Mouse (Mus musculus) macrophage (primary cell): ENCODE results near the gene Olfr1555-ps1. TPM values are rescaled to one million over a fixed set of nuclear protein-coding genes. Genes with fewer than 3 reads are reported as not detected.
"Not testable (repeated sequence)": the region's sequence is repeated elsewhere in the genome, so short reads cannot be mapped to it uniquely, and the experiment has no call there.

Experiments used
- H3K27ac ChIP-seq: fragments of 350-480 bp; formaldehyde crosslinking; 2 replicates; pipeline ENCODE4 v1.9.0; 2021
- H3K36me3 ChIP-seq: fragments of 350-480 bp; formaldehyde crosslinking; 2 replicates; pipeline ENCODE4 v1.9.0; 2021; ENCODE audit errors: inconsistent target
- H3K4me3 ChIP-seq: fragments of 350-480 bp; formaldehyde crosslinking; 2 replicates; pipeline ENCODE4 v1.9.0; 2021; ENCODE audit errors: inconsistent target
- H3K79me2 ChIP-seq: fragments of 350-480 bp; formaldehyde crosslinking; 2 replicates; pipeline ENCODE4 v1.9.0; 2021; ENCODE audit errors: inconsistent target
- WGBS: methylation state at CpG from one replicate; pipeline ENCODE4 v1.1.7; 2026; ENCODE audit warnings: inconsistent platforms; ENCODE audit not compliant: missing documents; 5-methylcytosine and 5-hydroxymethylcytosine counted together
- polyA plus RNA-seq: library from polyadenylated mRNA; stranded (reverse); fragments of 250-400 nt; gene quantifications from 3 replicates; pipeline ENCODE4 v1.2.4, GENCODE M21; 2018; ENCODE audit warnings: inconsistent platforms
- total RNA-seq, 78 experiments: library from RNA; depleted of rRNA; stranded (reverse); fragments of 250-400 nt; gene quantifications; 1 replicate in 9 of 78; 2 replicates in 24 of 78; 3 replicates in 43 of 78; 4 replicates in 2 of 78; pipeline ENCODE4 v1.2.4; 2018; ENCODE audit warnings: inconsistent platforms in 56 of 78

Gene Olfr1555-ps1
- not detected for total RNA-seq (2018; cell fraction: chromatin; rRNA removed)
- total RNA-seq (2018; cell fraction: cytosol; rRNA removed): not detected
- not detected for total RNA-seq (2018; cell fraction: nucleus; rRNA removed)
- polyA plus RNA-seq: not detected in 3 replicates

DNA sequence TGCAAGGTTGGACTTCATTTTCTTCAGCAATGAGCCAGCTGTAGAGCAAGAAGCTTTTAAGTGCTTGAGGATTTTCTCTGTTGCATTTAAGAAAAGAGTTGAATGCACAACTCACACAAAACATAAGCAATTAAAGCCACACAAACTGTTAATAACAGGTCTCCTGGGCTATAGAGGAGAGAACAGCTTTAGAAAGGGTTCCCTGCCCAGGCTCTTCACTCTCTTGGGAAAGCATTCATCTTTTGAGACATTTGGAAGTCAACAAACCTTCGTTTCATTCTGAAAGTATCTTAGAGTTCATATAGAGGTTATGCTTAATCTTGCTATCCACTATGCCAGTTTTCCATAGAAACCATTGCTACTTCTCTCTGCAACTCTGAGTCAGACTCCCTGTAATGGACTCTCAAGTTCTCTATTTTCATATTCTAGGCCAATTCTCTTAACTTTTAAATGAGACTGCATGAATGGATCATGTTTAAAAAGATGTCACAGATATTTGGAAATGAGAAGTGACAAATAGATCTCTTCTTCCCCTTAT, at the start of gene Olfr1555-ps1:
TSS of gene Olfr1555-ps1 (minus strand) at position 51 of the 538 bp plus-strand sequence.
- not testable (repeated sequence) for H3K79me2 ChIP-seq, H3K27ac ChIP-seq, H3K4me3 ChIP-seq, H3K36me3 ChIP-seq
- 17% methylated on average over 1 of the region's 1 CpGs for WGBS

DNA sequence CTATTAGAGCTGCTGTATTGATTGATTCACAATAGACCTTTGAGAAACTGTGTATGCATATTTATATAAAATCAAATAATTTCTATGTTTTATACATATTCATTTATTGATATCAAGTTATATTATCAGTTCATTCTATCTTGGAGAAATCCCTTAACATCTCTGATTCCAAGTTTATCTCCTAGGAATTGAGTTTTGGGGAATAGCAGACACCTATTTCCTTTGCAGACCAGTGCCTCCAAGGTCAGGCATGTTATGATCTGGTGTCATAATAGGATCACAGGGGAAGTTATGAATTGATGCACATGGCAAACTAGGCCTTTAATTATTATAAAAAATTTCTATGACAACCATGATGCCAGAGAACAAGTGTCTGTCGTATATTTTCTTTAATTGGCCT, 30.4 kb upstream of the Olfr1555-ps1 start, which contains the start of gene Olfr1431:
TSS of gene Olfr1431 (plus strand) at position 301 of the 400 bp plus-strand sequence.
- Histone ChIP-seq H3K79me2 (no peaks in the 10 kb centered on the region), H3K36me3 (no peaks in the 10 kb centered on the region), H3K27ac (no peak within 1 kb of the TSS), H3K4me3 (no peak within 1 kb of the TSS)
- 87% methylated on average over 1 of the region's 1 CpGs for WGBS

DNA sequence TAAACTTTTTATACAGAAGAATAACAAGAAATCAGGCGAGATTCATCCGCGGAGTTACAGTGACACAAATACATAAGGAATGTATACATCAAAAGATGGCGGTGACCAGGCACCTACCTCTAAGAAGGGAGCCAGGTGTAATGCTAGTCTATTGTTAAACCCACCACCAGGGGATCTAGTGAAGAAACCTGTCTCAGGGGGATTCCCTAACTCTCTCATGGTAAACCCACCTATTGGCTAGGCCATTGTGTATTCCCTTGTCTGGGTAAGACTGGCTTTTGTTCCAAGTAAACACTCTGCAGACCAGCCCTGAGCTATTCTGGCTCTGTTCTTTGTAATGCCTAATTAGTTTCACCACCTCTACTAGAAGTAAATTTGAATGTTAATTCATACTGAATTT, 29.2 kb upstream of the Olfr1555-ps1 start:
- not testable (repeated sequence) for H3K27ac ChIP-seq, H3K79me2 ChIP-seq, H3K36me3 ChIP-seq, H3K4me3 ChIP-seq
- WGBS: 80% methylated on average over 4 of the region's 4 CpGs

DNA sequence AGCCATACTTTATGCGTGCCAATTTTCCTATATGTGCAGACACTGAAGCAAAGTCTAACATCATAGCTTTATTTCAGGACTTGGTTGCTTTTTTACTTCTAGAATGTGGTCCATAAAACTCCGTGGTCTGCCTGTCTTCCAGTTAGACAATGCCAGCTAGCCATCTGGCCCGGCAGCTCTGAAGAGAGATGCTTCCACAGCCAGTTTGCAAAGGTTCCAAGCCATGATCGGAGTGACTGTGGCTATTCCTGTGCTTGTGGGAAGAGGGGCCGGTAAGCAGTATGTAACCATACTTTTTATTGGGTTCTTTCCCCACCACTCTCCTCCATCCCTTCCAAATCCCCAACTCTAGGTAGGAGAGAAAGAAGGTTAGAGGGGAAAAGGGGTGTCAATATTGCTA, 5.5 kb upstream of the Olfr1555-ps1 start:
- H3K79me2 ChIP-seq, H3K4me3 ChIP-seq, H3K36me3 ChIP-seq, H3K27ac ChIP-seq: not testable (repeated sequence)
- WGBS: 85% methylated on average over 4 of the region's 5 CpGs

DNA sequence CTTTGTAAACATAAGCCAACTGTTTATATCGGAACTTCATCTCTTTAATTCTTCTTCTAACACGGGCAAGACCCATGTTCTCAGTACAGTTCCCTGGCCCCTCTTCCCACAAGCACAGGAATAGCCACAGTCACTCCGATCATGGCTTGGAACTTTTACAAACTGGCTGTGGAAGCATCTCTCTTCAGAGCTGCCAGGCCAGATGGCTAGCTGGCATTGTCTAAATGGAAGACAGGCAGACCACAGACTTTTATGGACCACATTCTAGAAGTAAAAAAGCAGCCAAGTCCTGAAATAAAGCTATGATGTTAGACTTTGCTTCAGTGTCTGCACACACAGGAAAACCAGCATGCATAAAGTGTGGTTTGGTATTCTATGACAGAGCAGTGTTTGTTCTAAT, 24.5 kb downstream of the Olfr1555-ps1 start:
- Histone ChIP-seq H3K4me3 (no peak overlapping the region), H3K36me3 (no peaks in the 10 kb centered on the region), H3K79me2 (no peaks in the 10 kb centered on the region), H3K27ac (no peak overlapping the region)
- WGBS: 95% methylated on average over 3 of the region's 3 CpGs

DNA sequence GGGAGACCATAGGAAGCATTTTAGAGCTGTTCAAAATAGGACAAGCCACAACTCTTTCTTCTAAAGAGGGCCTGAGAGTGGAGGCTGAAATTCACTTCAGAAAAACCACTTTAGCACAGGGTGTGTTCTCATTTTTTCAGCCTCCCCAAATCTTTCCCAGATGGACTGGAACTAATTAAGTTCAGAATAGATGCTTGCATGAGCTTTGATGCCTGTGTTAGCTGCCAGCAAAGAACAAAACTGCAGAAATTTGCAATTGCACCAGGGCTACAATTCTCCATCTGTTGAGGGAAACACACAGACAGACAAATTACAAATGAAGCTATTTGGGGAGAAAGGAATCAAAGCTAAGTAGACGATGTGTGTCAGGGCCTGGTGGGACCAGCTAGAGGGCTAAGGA, 26.6 kb downstream of the Olfr1555-ps1 start:
- H3K36me3 ChIP-seq: no peaks in the 10 kb centered on the region
- H3K79me2 ChIP-seq: no peaks in the 10 kb centered on the region
- H3K27ac ChIP-seq: no peak overlapping the region
- 92% methylated on average over 1 of the region's 1 CpGs for WGBS
- no peak overlapping the region for H3K4me3 ChIP-seq

DNA sequence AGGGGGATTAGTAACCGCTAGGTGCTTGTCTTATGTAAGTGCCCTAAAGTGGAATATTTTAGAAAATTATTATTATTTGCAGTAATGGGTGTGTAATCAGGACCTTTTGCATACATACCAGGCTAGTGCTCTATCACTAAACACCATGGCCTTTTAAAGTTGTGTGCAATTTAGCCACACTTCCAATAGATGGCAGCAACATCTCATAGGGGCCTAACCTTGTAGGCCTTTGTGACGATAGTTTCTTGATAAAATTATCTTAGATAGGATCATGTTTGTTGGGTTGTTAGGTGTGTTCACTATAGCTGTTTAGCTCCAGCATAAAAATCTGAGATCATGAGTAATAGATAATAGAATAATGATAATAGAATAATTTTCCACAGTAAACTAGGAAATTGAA, 35.6 kb downstream of the Olfr1555-ps1 start:
- Histone ChIP-seq H3K79me2 (no peaks in the 10 kb centered on the region), H3K36me3 (no peaks in the 10 kb centered on the region), H3K4me3 (no peak overlapping the region), H3K27ac (no peak overlapping the region)
- 37% methylated on average over 2 of the region's 2 CpGs for WGBS

DNA sequence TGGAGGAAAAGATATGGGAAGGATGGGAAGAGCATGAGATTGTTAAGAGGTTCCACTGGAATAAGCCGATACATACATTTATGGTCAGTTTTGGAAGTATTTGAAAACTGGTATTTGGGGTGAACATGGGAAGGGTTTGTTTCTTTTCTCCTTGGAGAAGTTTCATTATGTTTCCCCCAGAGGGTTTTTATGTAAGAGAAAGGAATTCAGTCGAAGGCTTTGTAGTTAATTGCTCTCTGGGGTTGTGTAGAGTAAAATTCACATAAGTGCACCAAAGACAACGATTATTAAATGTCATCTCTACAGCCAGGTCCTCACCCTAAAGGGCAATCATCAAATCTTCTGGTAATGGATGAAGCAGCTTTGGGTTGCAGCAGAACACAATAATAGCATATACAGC, 46.8 kb downstream of the Olfr1555-ps1 start, which contains the start of gene Olfr76:
TSS of gene Olfr76 (minus strand) at position 101 of the 400 bp plus-strand sequence.
- Histone ChIP-seq H3K27ac (no peak within 1 kb of the TSS), H3K79me2 (no peaks in the 10 kb centered on the region), H3K4me3 (no peak within 1 kb of the TSS), H3K36me3 (no peaks in the 10 kb centered on the region)
- WGBS: 84% methylated on average over 3 of the region's 3 CpGs

DNA sequence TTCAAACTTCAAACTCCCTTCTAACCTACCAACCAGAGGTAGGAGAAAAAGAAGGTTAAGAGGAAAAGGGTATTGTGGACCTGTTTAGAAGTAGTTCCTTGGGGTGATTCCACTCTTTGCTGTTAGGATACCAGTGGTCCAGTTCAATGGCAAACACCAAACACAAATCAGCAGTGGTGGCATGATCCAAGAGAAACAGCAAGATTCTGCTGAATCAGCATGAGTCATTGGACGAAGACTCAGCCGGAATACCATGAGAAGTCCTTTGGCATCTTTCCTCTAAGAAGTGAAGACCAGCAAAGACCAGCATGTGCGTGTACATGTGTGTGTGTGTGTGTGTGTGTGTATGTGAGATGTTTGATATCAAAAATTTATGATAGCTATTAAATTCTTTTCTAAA, 53.4 kb downstream of the Olfr1555-ps1 start:
- Histone ChIP-seq H3K27ac (no peak overlapping the region), H3K36me3 (no peaks in the 10 kb centered on the region), H3K79me2 (no peaks in the 10 kb centered on the region), H3K4me3 (no peak overlapping the region)
- 88% methylated on average over 3 of the region's 3 CpGs for WGBS

DNA sequence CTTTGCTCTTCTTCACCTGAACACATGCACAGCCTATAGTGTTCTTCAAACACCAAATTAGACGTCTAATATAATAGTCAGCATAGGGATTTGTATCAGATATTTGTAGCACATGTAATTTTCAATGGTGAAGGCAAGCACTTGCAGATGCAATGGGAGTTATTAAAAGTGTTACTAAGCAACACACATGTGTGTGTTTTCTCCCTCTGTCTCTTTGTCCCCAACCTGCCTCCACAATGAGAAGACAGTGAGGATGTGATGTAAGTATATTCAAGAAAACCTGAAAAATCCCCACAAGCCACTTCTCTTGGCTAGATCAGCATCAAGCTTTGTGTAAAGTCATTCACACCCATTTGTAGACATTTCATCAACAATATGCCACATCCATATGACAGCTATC, 54.1 kb downstream of the Olfr1555-ps1 start, which contains the start of gene Olfr1428:
TSS of gene Olfr1428 (minus strand) at position 101 of the 400 bp plus-strand sequence.
- 100% methylated on average over 1 of the region's 1 CpGs for WGBS
- H3K4me3 ChIP-seq: no peak within 1 kb of the TSS
- H3K36me3 ChIP-seq: no peaks in the 10 kb centered on the region
- no peaks in the 10 kb centered on the region for H3K79me2 ChIP-seq
- H3K27ac ChIP-seq: no peak within 1 kb of the TSS

Other genes starting within 250 kb of the Olfr1555-ps1 start
- gene Osbp, start 204.2 kb downstream of the Olfr1555-ps1 start, polyA plus RNA-seq: 27.8 to 35.2 TPM (median 29.0 TPM) in 3 replicates
- gene Olfr1423, start 128.8 kb downstream of the Olfr1555-ps1 start, polyA plus RNA-seq: not detected in 3 replicates
- gene Olfr1424, start 107.4 kb downstream of the Olfr1555-ps1 start, polyA plus RNA-seq: not detected in 3 replicates
- gene Olfr1425, start 92.4 kb downstream of the Olfr1555-ps1 start, polyA plus RNA-seq: not detected in 3 replicates
- not detected in 3 replicates for gene Olfr1426, start 78.1 kb downstream of the Olfr1555-ps1 start, polyA plus RNA-seq
- gene Olfr1427, start 66.8 kb downstream of the Olfr1555-ps1 start, polyA plus RNA-seq: not detected in 3 replicates
- gene Olfr1428, start 54.2 kb downstream of the Olfr1555-ps1 start, polyA plus RNA-seq: not detected in 3 replicates
- not detected in 3 replicates for gene Olfr76, start 46.9 kb downstream of the Olfr1555-ps1 start, polyA plus RNA-seq
- 0.06 TPM in 1 of 3 replicates, not detected in the others for gene Olfr1431, start 30.5 kb upstream of the Olfr1555-ps1 start, polyA plus RNA-seq
- gene Olfr1432, start 62.5 kb upstream of the Olfr1555-ps1 start, polyA plus RNA-seq: not detected in 3 replicates
- not detected in 3 replicates for gene Olfr262, start 71.5 kb upstream of the Olfr1555-ps1 start, polyA plus RNA-seq
- gene Olfr235, start 90.9 kb upstream of the Olfr1555-ps1 start, polyA plus RNA-seq: not detected in 3 replicates
- not detected in 3 replicates for gene Olfr1434, start 109.7 kb upstream of the Olfr1555-ps1 start, polyA plus RNA-seq
- gene Olfr1436, start 129.0 kb upstream of the Olfr1555-ps1 start, polyA plus RNA-seq: not detected in 3 replicates
- gene Olfr1437, start 155.0 kb upstream of the Olfr1555-ps1 start, polyA plus RNA-seq: not detected in 3 replicates
- not detected in 3 replicates for gene Olfr1438-ps1, start 165.8 kb upstream of the Olfr1555-ps1 start, polyA plus RNA-seq
- not detected in 3 replicates for gene Olfr1440, start 217.2 kb upstream of the Olfr1555-ps1 start, polyA plus RNA-seq
- not detected in 3 replicates for gene Olfr1441, start 247.3 kb upstream of the Olfr1555-ps1 start, polyA plus RNA-seq